Mouse (Mus musculus): ENCODE results near the gene Rbfox1. TPM values are rescaled to one million over a fixed set of nuclear protein-coding genes. Genes with fewer than 3 reads are reported as not detected.
A peak's percentile ranks its signal among the peaks of the same experiment; 100 is the strongest.

Rbfox1 gene
- polyA plus RNA-seq, 1 experiment, result 4.0 TPM

GRCm38 (mm10) chr16:6997109-6997508 lies 1112.0 kb downstream of the Rbfox1 start:
- H3K4me3 ChIP-seq (replicated peaks; ENCODE audit: extremely low read depth, low read depth, low read length), result no peak overlapping the region
- no peak for TF ChIP-seq POLR2A (IDR thresholded peaks at IDR 0.05; ENCODE audit: borderline replicate concordance, extremely low read depth, low read depth, low read length)
- no peak for TF ChIP-seq CTCF (IDR thresholded peaks at IDR 0.05; ENCODE audit: insufficient read depth, low read length)
- WGBS, result 49% methylated on average over 4 of the region's 4 CpGs
- no peak for DNase-seq
- no peaks in the 10 kb centered on the region for H3K4me1 ChIP-seq (ENCODE audit: control insufficient read depth, insufficient read depth, low read length)

- Histone ChIP-seq H3K4me3 (replicated peaks; ENCODE audit: extremely low read depth, low read depth, low read length) (no peak overlapping the region), H3K4me1 (ENCODE audit: control insufficient read depth, insufficient read depth, low read length) (no peaks in the 10 kb centered on the region)
- WGBS, result 60% methylated on average over 7 of the region's 7 CpGs
- no peak for DNase-seq
- no peak for TF ChIP-seq POLR2A (IDR thresholded peaks at IDR 0.05; ENCODE audit: borderline replicate concordance, extremely low read depth, low read depth, low read length)
- TF ChIP-seq CTCF (IDR thresholded peaks at IDR 0.05; ENCODE audit: insufficient read depth, low read length), result no peak
Measured at GRCm38 (mm10) chr16:6997834-6998233, 1112.7 kb downstream of the Rbfox1 start.

GRCm38 (mm10) chr16:7004565-7004964 lies 1119.4 kb downstream of the Rbfox1 start:
- 93% methylated on average over 3 of the region's 3 CpGs for WGBS
- DNase-seq, result no peak
- Histone ChIP-seq H3K4me1 (ENCODE audit: control insufficient read depth, insufficient read depth, low read length) (no peaks in the 10 kb centered on the region), H3K4me3 (replicated peaks; ENCODE audit: extremely low read depth, low read depth, low read length) (no peak overlapping the region)
- no peak for TF ChIP-seq POLR2A (IDR thresholded peaks at IDR 0.05; ENCODE audit: borderline replicate concordance, extremely low read depth, low read depth, low read length)
- TF ChIP-seq CTCF (IDR thresholded peaks at IDR 0.05; ENCODE audit: insufficient read depth, low read length), result no peak

GRCm38 (mm10) chr16:7005478-7005877 lies 1120.3 kb downstream of the Rbfox1 start:
- DNase-seq, result peak; percentile 28
- WGBS, result 14% methylated on average over 3 of the region's 3 CpGs

GRCm38 (mm10) chr16:7017310-7017709 lies 1132.2 kb downstream of the Rbfox1 start:
- 76% methylated on average over 7 of the region's 7 CpGs for WGBS
- no peak for TF ChIP-seq POLR2A (IDR thresholded peaks at IDR 0.05; ENCODE audit: borderline replicate concordance, extremely low read depth, low read depth, low read length)
- TF ChIP-seq CTCF (IDR thresholded peaks at IDR 0.05; ENCODE audit: insufficient read depth, low read length), result no peak
- H3K4me3 ChIP-seq (replicated peaks; ENCODE audit: extremely low read depth, low read depth, low read length), result no peak overlapping the region
- no peaks in the 10 kb centered on the region for H3K4me1 ChIP-seq (ENCODE audit: control insufficient read depth, insufficient read depth, low read length)
- DNase-seq, result no peak

More at GRCm38 (mm10) chr16:7005478-7005877, 1120.3 kb downstream of the Rbfox1 start:
- TF ChIP-seq POLR2A (IDR thresholded peaks at IDR 0.05; ENCODE audit: borderline replicate concordance, extremely low read depth, low read depth, low read length), result no peak
- TF ChIP-seq CTCF (IDR thresholded peaks at IDR 0.05; ENCODE audit: insufficient read depth, low read length), result peak; percentile 32
- H3K4me1 ChIP-seq (ENCODE audit: control insufficient read depth, insufficient read depth, low read length), result no peaks in the 10 kb centered on the region
- H3K4me3 ChIP-seq (replicated peaks; ENCODE audit: extremely low read depth, low read depth, low read length), result no peak overlapping the region

- WGBS, result 52% methylated on average over 5 of the region's 5 CpGs
- no peak for DNase-seq
- no peak for TF ChIP-seq CTCF (IDR thresholded peaks at IDR 0.05; ENCODE audit: insufficient read depth, low read length)
- no peak for TF ChIP-seq POLR2A (IDR thresholded peaks at IDR 0.05; ENCODE audit: borderline replicate concordance, extremely low read depth, low read depth, low read length)
- H3K4me3 ChIP-seq (replicated peaks; ENCODE audit: extremely low read depth, low read depth, low read length), result no peak overlapping the region
- H3K4me1 ChIP-seq (ENCODE audit: control insufficient read depth, insufficient read depth, low read length), result no peaks in the 10 kb centered on the region
Measured at GRCm38 (mm10) chr16:7034231-7034630, 1149.1 kb downstream of the Rbfox1 start.

- no peak for TF ChIP-seq POLR2A (IDR thresholded peaks at IDR 0.05; ENCODE audit: borderline replicate concordance, extremely low read depth, low read depth, low read length)
- TF ChIP-seq CTCF (IDR thresholded peaks at IDR 0.05; ENCODE audit: insufficient read depth, low read length), result no peak
- Histone ChIP-seq H3K4me3 (replicated peaks; ENCODE audit: extremely low read depth, low read depth, low read length) (no peak overlapping the region), H3K4me1 (ENCODE audit: control insufficient read depth, insufficient read depth, low read length) (no peaks in the 10 kb centered on the region)
- WGBS, result 76% methylated on average over 3 of the region's 3 CpGs
- DNase-seq, result no peak
Measured at GRCm38 (mm10) chr16:7036566-7036965, 1151.4 kb downstream of the Rbfox1 start.

GRCm38 (mm10) chr16:7036988-7037387 lies 1151.8 kb downstream of the Rbfox1 start:
- Histone ChIP-seq H3K4me1 (ENCODE audit: control insufficient read depth, insufficient read depth, low read length) (no peaks in the 10 kb centered on the region), H3K4me3 (replicated peaks; ENCODE audit: extremely low read depth, low read depth, low read length) (no peak overlapping the region)
- TF ChIP-seq CTCF (IDR thresholded peaks at IDR 0.05; ENCODE audit: insufficient read depth, low read length) (no peak), POLR2A (IDR thresholded peaks at IDR 0.05; ENCODE audit: borderline replicate concordance, extremely low read depth, low read depth, low read length) (no peak)
- 49% methylated on average over 8 of the region's 8 CpGs for WGBS
- DNase-seq, result no peak

GRCm38 (mm10) chr16:7038639-7039260 lies 1153.6 kb downstream of the Rbfox1 start:
- WGBS, result 3% methylated on average over 18 of the region's 18 CpGs
- no peak for TF ChIP-seq CTCF (IDR thresholded peaks at IDR 0.05; ENCODE audit: insufficient read depth, low read length)
- TF ChIP-seq POLR2A (IDR thresholded peaks at IDR 0.05; ENCODE audit: borderline replicate concordance, extremely low read depth, low read depth, low read length), result no peak
- no peaks in the 10 kb centered on the region for H3K4me1 ChIP-seq (ENCODE audit: control insufficient read depth, insufficient read depth, low read length)
- no peak for DNase-seq
- H3K4me3 ChIP-seq (replicated peaks; ENCODE audit: extremely low read depth, low read depth, low read length), result no peak overlapping the region

Measured in lung, adult 2 months (tissue).